Mouse (Mus musculus) liver, adult 2 months (tissue): ENCODE data around the gene Prr12. TPM values are rescaled to one million over a fixed set of nuclear protein-coding genes. Genes with fewer than 3 reads are reported as not detected.

ENCODE experiments used
- DNase-seq: peaks from one replicate; pipeline ENCODE4 v3.0.0-alpha.2; 2011; ENCODE audit warnings: low read depth, low spot score; ENCODE audit errors: extremely low read depth
- H3K27ac ChIP-seq: fragments of 200-500 bp; replicated peaks from 2 replicates; pipeline ENCODE4 v1.5.1; 2012; ENCODE audit warnings: low read depth, mild to moderate bottlenecking, control low read depth, inconsistent platforms, low read length; ENCODE audit not compliant: insufficient read depth
- H3K27me3 ChIP-seq: fragments of 200-500 bp; 2 replicates; pipeline ENCODE4 v1.6.1; 2012; ENCODE audit warnings: mild to moderate bottlenecking, moderate library complexity, low read length, inconsistent platforms; ENCODE audit not compliant: control insufficient read depth, insufficient read depth
- H3K36me3 ChIP-seq: fragments of 200-500 bp; 2 replicates; pipeline ENCODE4 v1.6.1; 2012; ENCODE audit warnings: low read length, inconsistent platforms; ENCODE audit not compliant: control insufficient read depth, insufficient read depth
- H3K4me1 ChIP-seq: fragments of 200-500 bp; 2 replicates; pipeline ENCODE4 v1.6.1; 2011; ENCODE audit warnings: low read length; ENCODE audit not compliant: control insufficient read depth, insufficient read depth
- H3K4me3 ChIP-seq: fragments of 200-500 bp; 2 replicates; pipeline ENCODE4 v1.5.1; 2011; ENCODE audit warnings: low read depth, mild to moderate bottlenecking, control low read depth, low read length, moderate library complexity; ENCODE audit not compliant: insufficient read depth
- H3K79me2 ChIP-seq: fragments of 200-500 bp; 2 replicates; pipeline ENCODE4 v1.6.1; 2012; ENCODE audit warnings: inconsistent platforms, mild to moderate bottlenecking, low read length, moderate library complexity; ENCODE audit not compliant: control insufficient read depth, insufficient read depth
- H3K9ac ChIP-seq: fragments of 200-500 bp; 2 replicates; pipeline ENCODE4 v1.6.1; 2012; ENCODE audit warnings: low read depth, mild to moderate bottlenecking, control low read depth, inconsistent platforms, low read length
- CTCF ChIP-seq: fragments of 200-500 bp; IDR thresholded peaks from 2 replicates; pipeline ENCODE4 v1.5.1; 2011; ENCODE audit warnings: low read depth, low read length, control low read depth
- POLR2A ChIP-seq: fragments of 200-500 bp; IDR thresholded peaks from 2 replicates; pipeline ENCODE4 v1.6.1; 2011; ENCODE audit warnings: low read length, control low read depth; ENCODE audit not compliant: insufficient read depth; ENCODE audit errors: extremely low read depth
- WGBS: fragments of 180-500 bp; shearing (Covaris S2); methylation state at CpG from one replicate; pipeline ENCODE4 v1.1.7; 2018; 5-methylcytosine and 5-hydroxymethylcytosine counted together
- polyA plus RNA-seq: library from polyadenylated mRNA; depleted of rRNA; stranded (reverse); fragments of >200 nt; gene quantifications from 2 replicates; pipeline ENCODE4 v1.2.3, GENCODE M21; 2012
- total RNA-seq: library from RNA; depleted of rRNA; stranded (reverse); fragments of >200 nt; gene quantifications from 2 replicates; pipeline ENCODE4 v1.2.3, GENCODE M21; 2014

Gene Prr12
- total and polyA plus RNA-seq, 2 experiments, result 1.2 to 3.7 TPM

GRCm38 (mm10) chr7:45095367-45095766 lies 42.7 kb upstream of the Prr12 start:
- H3K9ac ChIP-seq, result no peak overlapping the region
- no peaks in the 10 kb centered on the region for H3K79me2 ChIP-seq
- no peak for DNase-seq
- H3K4me3 ChIP-seq, result no peak overlapping the region
- peaks cover 20% of the 10 kb centered on the region; the same call in 1 of the 2 replicates for H3K36me3 ChIP-seq
- TF ChIP-seq CTCF, result no peak
- TF ChIP-seq POLR2A, result no peak
- H3K27me3 ChIP-seq, result no peaks in the 10 kb centered on the region
- 82% methylated on average over 6 of the region's 6 CpGs for WGBS
- peaks cover 3% of the 10 kb centered on the region; the same call in 1 of the 2 replicates for H3K4me1 ChIP-seq
- no peak overlapping the region for H3K27ac ChIP-seq

GRCm38 (mm10) chr7:45094121-45094520 lies 41.4 kb upstream of the Prr12 start:
- Histone ChIP-seq H3K9ac (no peak overlapping the region), H3K27ac (no peak overlapping the region), H3K4me1 (peaks cover 3% of the 10 kb centered on the region; the same call in 1 of the 2 replicates), H3K27me3 (no peaks in the 10 kb centered on the region), H3K36me3 (peaks cover 17% of the 10 kb centered on the region; the same call in 1 of the 2 replicates), H3K4me3 (no peak overlapping the region), H3K79me2 (no peaks in the 10 kb centered on the region)
- no peak for TF ChIP-seq CTCF
- TF ChIP-seq POLR2A, result no peak
- DNase-seq, result no peak
- 90% methylated on average over 7 of the region's 7 CpGs for WGBS

- WGBS, result 58% methylated on average over 18 of the region's 18 CpGs
These were observed 40.8 kb upstream of the Prr12 start for GRCm38 (mm10) chr7:45093516-45093905.

GRCm38 (mm10) chr7:45092828-45093515 lies 40.3 kb upstream of the Prr12 start:
- no peaks in the 10 kb centered on the region for H3K79me2 ChIP-seq
- no peaks in the 10 kb centered on the region for H3K27me3 ChIP-seq
- no peak overlapping the region for H3K9ac ChIP-seq
- DNase-seq, result no peak
- 84% methylated on average over 12 of the region's 12 CpGs for WGBS
- no peak overlapping the region for H3K27ac ChIP-seq
- TF ChIP-seq POLR2A, result no peak
- no peak for TF ChIP-seq CTCF
- peaks cover 12% of the 10 kb centered on the region; the same call in 1 of the 2 replicates for H3K36me3 ChIP-seq
- no peak overlapping the region for H3K4me3 ChIP-seq
- H3K4me1 ChIP-seq, result peaks cover 3% of the 10 kb centered on the region; the same call in 1 of the 2 replicates

More at GRCm38 (mm10) chr7:45093516-45093905, 40.8 kb upstream of the Prr12 start:
- Histone ChIP-seq H3K9ac (no peak overlapping the region), H3K79me2 (no peaks in the 10 kb centered on the region), H3K36me3 (peaks cover 13% of the 10 kb centered on the region; the same call in 1 of the 2 replicates), H3K27ac (no peak overlapping the region), H3K4me1 (peaks cover 3% of the 10 kb centered on the region; the same call in 1 of the 2 replicates), H3K4me3 (no peak overlapping the region), H3K27me3 (no peaks in the 10 kb centered on the region)
- DNase-seq, result no peak
- TF ChIP-seq CTCF, result no peak

- TF ChIP-seq POLR2A (no peak), CTCF (no peak)
- H3K4me1 ChIP-seq, result peaks cover under 1% of the 10 kb centered on the region; the same call in 1 of the 2 replicates
- 0 out of 2 replicates have a peak within 1 kb of the TSS, but pooled peaks have one; percentile 36 for H3K9ac ChIP-seq
- H3K27ac ChIP-seq, result no peak within 1 kb of the TSS
- H3K79me2 ChIP-seq, result no peaks in the 10 kb centered on the region
- no peak for DNase-seq
- H3K36me3 ChIP-seq, result peaks cover 5% of the 10 kb centered on the region; the same call in 1 of the 2 replicates
- H3K27me3 ChIP-seq, result no peaks in the 10 kb centered on the region
- WGBS, result 4% methylated on average over 16 of the region's 16 CpGs
- peak within 1 kb of the TSS; percentile 53 for H3K4me3 ChIP-seq
These were observed 39.4 kb upstream of the Prr12 start, which contains the start of gene Rcn3 for GRCm38 (mm10) chr7:45092048-45092447. Gene Rcn3 (minus strand): TSS chr7:45092221.
